Mouse (Mus musculus): ENCODE measurements around the gene Bak1. TPM values are rescaled to one million over a fixed set of nuclear protein-coding genes. Genes with fewer than 3 reads are reported as not detected.

Bak1 gene
- total RNA-seq, 2 experiments from 2014 or later = 25.3 to 25.4 TPM

Other genes starting within 250 kb of the Bak1 start
- gene Bnip1, start 247.9 kb downstream of the Bak1 start, total RNA-seq (2021) = 10 to 100 TPM; 30.4 to 35.1 TPM
- not detected for gene Nkx2-5, start 184.0 kb downstream of the Bak1 start, total RNA-seq (2021)
- 1 to 10 TPM; 2.9 to 3.3 TPM for gene Kifc5b, start 111.9 kb downstream of the Bak1 start, total RNA-seq (2021)
- gene Phf1, start 96.0 kb downstream of the Bak1 start, total RNA-seq (2021) = 10 to 100 TPM; 16.8 to 20.2 TPM
- 100 to 1,000 TPM; 127 to 133 TPM for gene Cuta, start 89.4 kb downstream of the Bak1 start, total RNA-seq (2021)
- gene Syngap1, start 87.8 kb downstream of the Bak1 start, total RNA-seq (2021) = 100 to 1,000 TPM; 594 to 653 TPM
- gene Zbtb9, start 55.8 kb downstream of the Bak1 start, total RNA-seq (2021) = 10 to 100 TPM; 16.1 to 16.3 TPM
- gene Itpr3, start 28.3 kb upstream of the Bak1 start, total RNA-seq (2021) = 1 to 10 TPM; 2.2 to 2.4 TPM
- 100 to 1,000 TPM; 201 to 202 TPM for gene Uqcc2, start 104.9 kb upstream of the Bak1 start, total RNA-seq (2021)
- gene Ip6k3, start 138.8 kb upstream of the Bak1 start, total RNA-seq (2021) = under 1 TPM; 0.23 to 0.29 TPM
- 10 to 100 TPM; 46.0 to 49.5 TPM for gene Lemd2, start 175.5 kb upstream of the Bak1 start, total RNA-seq (2021)

All from left cerebral cortex, postnatal 14 days (tissue).